Mouse (Mus musculus) induced T-regulatory cell, adult 2 months (primary cell): ENCODE results near the gene Fam71d.

ENCODE experiments used
- DNase-seq: peaks from one replicate; pipeline ENCODE4 v3.0.0-alpha.2; 2012; ENCODE audit warnings: low read depth

The Fam71d gene

GRCm38 (mm10) chr12:78691325-78691724 is at the start of gene Fam71d:
Gene Fam71d (plus strand): TSS chr12:78691535.
- DNase-seq = no peak

GRCm38 (mm10) chr12:78643691-78644090 is 47.6 kb upstream of the Fam71d start:
- no peak for DNase-seq

GRCm38 (mm10) chr12:78645282-78645681 is 46.1 kb upstream of the Fam71d start:
- no peak for DNase-seq

GRCm38 (mm10) chr12:78659718-78660304 is 31.5 kb upstream of the Fam71d start:
- DNase-seq = no peak

- DNase-seq = no peak
Measured at GRCm38 (mm10) chr12:78678101-78678806, 13.1 kb upstream of the Fam71d start.

GRCm38 (mm10) chr12:78678807-78679189 is 12.5 kb upstream of the Fam71d start:
- DNase-seq = no peak

GRCm38 (mm10) chr12:78681048-78681447 is 10.3 kb upstream of the Fam71d start:
- DNase-seq = no peak

- peak; percentile 43 for DNase-seq
Measured at GRCm38 (mm10) chr12:78682279-78682678, 9.1 kb upstream of the Fam71d start.

GRCm38 (mm10) chr12:78685669-78686215 is 5.6 kb upstream of the Fam71d start:
- peak; percentile 60 for DNase-seq

GRCm38 (mm10) chr12:78688876-78689275 is 2.5 kb upstream of the Fam71d start:
- DNase-seq = no peak

- no peak for DNase-seq
Measured at GRCm38 (mm10) chr12:78693281-78693680, 1.9 kb downstream of the Fam71d start.

- no peak for DNase-seq
Measured at GRCm38 (mm10) chr12:78717783-78718182, 26.4 kb downstream of the Fam71d start.

- DNase-seq = no peak
Measured at GRCm38 (mm10) chr12:78727723-78728122, 36.4 kb downstream of the Fam71d start.

- DNase-seq = no peak
Measured at GRCm38 (mm10) chr12:78739633-78740032, 48.3 kb downstream of the Fam71d start.

GRCm38 (mm10) chr12:78740289-78740688 is 49.0 kb downstream of the Fam71d start:
- DNase-seq = no peak

GRCm38 (mm10) chr12:78746226-78746625 is 54.9 kb downstream of the Fam71d start:
- no peak for DNase-seq

GRCm38 (mm10) chr12:78747406-78747805 is 56.1 kb downstream of the Fam71d start:
- DNase-seq = peak; percentile 12

- DNase-seq = no peak
Measured at GRCm38 (mm10) chr12:78748113-78748512, 56.8 kb downstream of the Fam71d start.

GRCm38 (mm10) chr12:78748557-78749377 is 57.4 kb downstream of the Fam71d start, which contains the start of gene Mpp5:
Gene Mpp5 (plus strand): TSS chr12:78748907.
- DNase-seq = peak; percentile 97

- no peak for DNase-seq
Measured at GRCm38 (mm10) chr12:78749378-78749801, 58.1 kb downstream of the Fam71d start.

GRCm38 (mm10) chr12:78761979-78762378 is 70.6 kb downstream of the Fam71d start:
- no peak for DNase-seq

GRCm38 (mm10) chr12:78769031-78769713 is 77.8 kb downstream of the Fam71d start:
- DNase-seq = no peak
